ENCODE assay signal across 19 mouse cellular contexts in the genomic region with DNA sequence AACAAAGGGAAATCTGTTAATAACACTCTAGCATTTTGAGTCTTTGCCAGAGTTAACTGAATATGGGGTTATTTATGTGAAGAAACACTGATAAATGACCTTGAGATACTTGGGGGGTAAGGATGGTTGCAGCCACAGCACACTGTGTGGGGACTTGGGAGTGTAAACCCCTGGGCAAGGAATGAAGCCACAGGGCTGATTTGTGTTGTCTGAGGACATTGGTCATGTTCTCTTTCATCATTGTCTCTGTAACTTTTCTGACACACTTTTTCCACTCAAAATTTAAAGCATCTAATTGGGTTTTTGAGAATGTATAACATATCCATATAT. TPM values are rescaled to one million over a fixed set of nuclear protein-coding genes. Genes with fewer than 3 reads are reported as not detected.
"Had no signal": no experiment of that assay in that cellular context is flagged by ENCODE, and none has a peak within 500 bp of the region (broad histone marks: within the 10 kb centered on the region; RNA-seq: fewer than 3 reads in every experiment).

No protein-coding gene starts in this region.

- DNase-seq: lung, adult 18-20 months; lung, postnatal 36 days; midbrain, embryonic 14.5 days; retina, postnatal 1 day; right cerebral cortex, adult 18-20 months; right cerebral cortex, postnatal 25 days; right cerebral cortex, postnatal 4 days; spleen, adult 18-20 months; thymus, adult 18-20 months; thymus, postnatal 14 days; thymus, postnatal 36 days had no signal

- ATAC-seq: liver, embryonic 12.5 days; midbrain, embryonic 16.5 days had no signal

- H3K27me3 ChIP-seq: liver, embryonic 12.5 days; midbrain, embryonic 12.5 days; neural tube, embryonic 13.5 days; neural tube, embryonic 15.5 days had no signal

- H3K4me3 ChIP-seq: liver, embryonic 12.5 days; midbrain, embryonic 10.5 days; midbrain, embryonic 12.5 days; myocyte; neural tube, embryonic 13.5 days; neural tube, embryonic 15.5 days had no signal

- H3K27ac ChIP-seq: liver, embryonic 12.5 days; liver, embryonic 14.5 days; midbrain, embryonic 10.5 days; midbrain, embryonic 12.5 days; neural tube, embryonic 13.5 days; neural tube, embryonic 15.5 days had no signal

- H3K4me2 ChIP-seq: liver, embryonic 12.5 days; midbrain, embryonic 12.5 days; neural tube, embryonic 13.5 days; neural tube, embryonic 15.5 days had no signal

- H3K9ac ChIP-seq: liver, embryonic 12.5 days; liver, embryonic 14.5 days; midbrain, embryonic 12.5 days; neural tube, embryonic 13.5 days; neural tube, embryonic 15.5 days had no signal

- H3K9me3 ChIP-seq: liver, embryonic 12.5 days; midbrain, embryonic 10.5 days; midbrain, embryonic 12.5 days; neural tube, embryonic 13.5 days; neural tube, embryonic 15.5 days had no signal

- H3K36me3 ChIP-seq: liver, embryonic 12.5 days; midbrain, embryonic 10.5 days; midbrain, embryonic 12.5 days; neural tube, embryonic 13.5 days; neural tube, embryonic 15.5 days had no signal

- H3K4me1 ChIP-seq: liver, embryonic 12.5 days; midbrain, embryonic 12.5 days; neural tube, embryonic 13.5 days; neural tube, embryonic 15.5 days had no signal

RNA-seq across cellular contexts. Expression of a gene that starts 38.7 kb away (rescaled TPM):
- polyA plus RNA-seq: myocyte had no signal
